Mouse (Mus musculus) v-Abl transformed pro-B cells (cell line): Measurements from ENCODE around the gene Fmo5.

Experiments
- in situ Hi-C, 2 experiments: fragments of 400-800 bp; cut with MboI; formaldehyde crosslinking; loops; one replicate each; pipeline ENCODE4 v1.15.1; 2025; ENCODE audit not compliant: unreplicated experiment in 2 of 2

Fmo5 gene

GRCm38 (mm10) chr3:97674644-97675110, 46.1 kb downstream of the Fmo5 start, which contains the start of gene Gm17651:
TSS of gene Gm17651 (minus strand) at chr3:97674694.
- in situ Hi-C loops = loop anchor here (5.0 to 25.0 kb wide), 3 partner anchors 208 to 640 kb away; no protein-coding TSS in a partner anchor

GRCm38 (mm10) chr3:97676126-97676525, 47.5 kb downstream of the Fmo5 start:
- in situ Hi-C loops = loop anchor here (5.0 to 25.0 kb wide), 3 partner anchors 206 to 639 kb away; no protein-coding TSS in a partner anchor

- in situ Hi-C loops = loop anchor here (5.0 to 25.0 kb wide), 3 partner anchors 204 to 636 kb away; no protein-coding TSS in a partner anchor
Observed at GRCm38 (mm10) chr3:97678416-97678815, 49.8 kb downstream of the Fmo5 start.

GRCm38 (mm10) chr3:97680631-97681320, 52.2 kb downstream of the Fmo5 start:
- in situ Hi-C loops = loop anchor here (5.0 to 25.0 kb wide), 4 partner anchors 87 to 1294 kb away; no protein-coding TSS in a partner anchor

- in situ Hi-C loops = loop anchor here (5.0 to 25.0 kb wide), 4 partner anchors 86 to 1293 kb away; no protein-coding TSS in a partner anchor
Observed at GRCm38 (mm10) chr3:97681321-97682158, 52.9 kb downstream of the Fmo5 start.

- in situ Hi-C loops = loop anchor here (5.0 to 25.0 kb wide), 4 partner anchors 85 to 1293 kb away; no protein-coding TSS in a partner anchor
Observed at GRCm38 (mm10) chr3:97682159-97682502, 53.5 kb downstream of the Fmo5 start.

GRCm38 (mm10) chr3:97682576-97682975, 54.0 kb downstream of the Fmo5 start:
- in situ Hi-C loops = loop anchor here (5.0 to 25.0 kb wide), 4 partner anchors 85 to 1292 kb away; no protein-coding TSS in a partner anchor

- in situ Hi-C loops = loop anchor here (5.0 to 25.0 kb wide), 4 partner anchors 84 to 1291 kb away; no protein-coding TSS in a partner anchor
Observed at GRCm38 (mm10) chr3:97683560-97684195, 55.1 kb downstream of the Fmo5 start.

- in situ Hi-C loops = loop anchor here in 1 of 2 experiments (10.0 to 25.0 kb wide), 2 partner anchors 551 to 1288 kb away; no protein-coding TSS in a partner anchor
Observed at GRCm38 (mm10) chr3:97686372-97687117, 57.9 kb downstream of the Fmo5 start.

- in situ Hi-C loops = loop anchor here in 1 of 2 experiments (10.0 to 25.0 kb wide), 2 partner anchors 548 to 1286 kb away; no protein-coding TSS in a partner anchor
Observed at GRCm38 (mm10) chr3:97689289-97689688, 60.7 kb downstream of the Fmo5 start.

- in situ Hi-C loops = loop anchor here in 1 of 2 experiments (25.0 kb wide), 1 partner anchor 547 kb away; no protein-coding TSS in a partner anchor
Observed at GRCm38 (mm10) chr3:97690590-97690989, 62.0 kb downstream of the Fmo5 start.

GRCm38 (mm10) chr3:97691443-97692017, 62.9 kb downstream of the Fmo5 start:
- in situ Hi-C loops = loop anchor here in 1 of 2 experiments (25.0 kb wide), 1 partner anchor 546 kb away; no protein-coding TSS in a partner anchor

GRCm38 (mm10) chr3:97693806-97694205, 65.2 kb downstream of the Fmo5 start:
- in situ Hi-C loops = loop anchor here in 1 of 2 experiments (25.0 kb wide), 1 partner anchor 543 kb away; no protein-coding TSS in a partner anchor

- in situ Hi-C loops = loop anchor here in 1 of 2 experiments (25.0 kb wide), 1 partner anchor 540 kb away; no protein-coding TSS in a partner anchor
Observed at GRCm38 (mm10) chr3:97696866-97697265, 68.3 kb downstream of the Fmo5 start.

GRCm38 (mm10) chr3:97697291-97697690, 68.7 kb downstream of the Fmo5 start:
- in situ Hi-C loops = loop anchor here in 1 of 2 experiments (25.0 kb wide), 1 partner anchor 540 kb away; no protein-coding TSS in a partner anchor

GRCm38 (mm10) chr3:97699061-97699460, 70.5 kb downstream of the Fmo5 start:
- in situ Hi-C loops = loop anchor here in 1 of 2 experiments (25.0 kb wide), 1 partner anchor 538 kb away; no protein-coding TSS in a partner anchor

GRCm38 (mm10) chr3:97701198-97701597, 72.6 kb downstream of the Fmo5 start:
- in situ Hi-C loops = no loop called here

GRCm38 (mm10) chr3:97702448-97703080, 74.0 kb downstream of the Fmo5 start:
- in situ Hi-C loops = no loop called here
